Mouse (Mus musculus) C2C12 (cell line): ENCODE measurements around the gene L3hypdh. TPM values are rescaled to one million over a fixed set of nuclear protein-coding genes. Genes with fewer than 3 reads are reported as not detected.

Source experiments
- H3K27me3 ChIP-seq: one replicate; pipeline ENCODE4 v1.6.1; 2011; ENCODE audit not compliant: control insufficient read depth, insufficient read depth, insufficient read length
- H3K36me3 ChIP-seq: one replicate; pipeline ENCODE4 v1.6.1; 2011; ENCODE audit not compliant: control insufficient read depth, insufficient read depth
- H3K4me3 ChIP-seq: one replicate; pipeline ENCODE4 v1.5.1; 2011; ENCODE audit warnings: mild to moderate bottlenecking, control low read depth; ENCODE audit not compliant: poor library complexity, insufficient read depth, severe bottlenecking
- H3K79me2 ChIP-seq: one replicate; pipeline ENCODE4 v1.6.1; 2011; ENCODE audit not compliant: control insufficient read depth, insufficient read depth
- H3K79me3 ChIP-seq: one replicate; pipeline ENCODE4 v1.6.1; 2011; ENCODE audit warnings: low read depth, control low read depth
- H3ac ChIP-seq: one replicate; pipeline ENCODE3; 2011; ENCODE audit warnings: low read depth; ENCODE audit not compliant: control insufficient read depth, insufficient read length
- CEBPB ChIP-seq: IDR thresholded peaks from one replicate; pipeline ENCODE4 v1.6.1; 2011; ENCODE audit warnings: low read depth, mild to moderate bottlenecking, control low read depth, moderate library complexity
- CTCF ChIP-seq: IDR thresholded peaks from one replicate; pipeline ENCODE4 v1.5.1; 2011; ENCODE audit not compliant: control insufficient read depth, insufficient read depth, insufficient read length
- FOSL1 ChIP-seq: IDR thresholded peaks from one replicate; pipeline ENCODE4 v1.8.0; 2011; ENCODE audit warnings: mild to moderate bottlenecking, low read length; ENCODE audit not compliant: poor library complexity, insufficient read depth, severe bottlenecking
- MAX ChIP-seq: IDR thresholded peaks from one replicate; pipeline ENCODE4 v1.6.1; 2011; ENCODE audit warnings: mild to moderate bottlenecking, control low read depth
- MYOD1 ChIP-seq: IDR thresholded peaks from one replicate; pipeline ENCODE4 v1.6.1; 2011; ENCODE audit warnings: low read depth; ENCODE audit not compliant: control insufficient read depth, insufficient read length
- MYOG ChIP-seq: IDR thresholded peaks from one replicate; pipeline ENCODE4 v1.6.1; 2011; ENCODE audit not compliant: control insufficient read depth, insufficient read length; ENCODE audit errors: extremely low read depth
- USF1 ChIP-seq: IDR thresholded peaks from one replicate; pipeline ENCODE4 v1.6.1; 2011; ENCODE audit warnings: low read depth, mild to moderate bottlenecking, control low read depth, moderate library complexity
- polyA plus RNA-seq: library from polyadenylated mRNA; unstranded; fragments of >200 nt; fragmentation: generic; extraction: Trizol; gene quantifications from one replicate; pipeline ENCODE4 v1.2.1, GENCODE M21; 2012; ENCODE audit warnings: missing spikeins

Gene L3hypdh
- polyA plus RNA-seq, 1 experiment = 3.1 TPM

GRCm38 (mm10) chr12:72047513-72047912 is 37.7 kb downstream of the L3hypdh start:
- Histone ChIP-seq H3K79me3 (no peaks in the 10 kb centered on the region), H3ac (no peak overlapping the region), H3K79me2 (no peaks in the 10 kb centered on the region), H3K4me3 (no peak overlapping the region), H3K36me3 (no peaks in the 10 kb centered on the region), H3K27me3 (no peaks in the 10 kb centered on the region)
- no peak for TF ChIP-seq USF1
- no peak for TF ChIP-seq MYOG

GRCm38 (mm10) chr12:72041238-72041637 is 44.0 kb downstream of the L3hypdh start:
- H3ac ChIP-seq = no peak overlapping the region
- TF ChIP-seq CTCF (no peak), USF1 (no peak), MYOG (no peak), FOSL1 (no peak), CEBPB (no peak), MYOD1 (no peak), MAX (no peak)
- no peaks in the 10 kb centered on the region for H3K27me3 ChIP-seq
- H3K79me3 ChIP-seq = no peaks in the 10 kb centered on the region
- H3K36me3 ChIP-seq = no peaks in the 10 kb centered on the region
- no peak overlapping the region for H3K4me3 ChIP-seq
- no peaks in the 10 kb centered on the region for H3K79me2 ChIP-seq

- no peaks in the 10 kb centered on the region for H3K79me2 ChIP-seq
- H3K4me3 ChIP-seq = no peak overlapping the region
- no peak overlapping the region for H3ac ChIP-seq
- no peak for TF ChIP-seq FOSL1
- TF ChIP-seq MYOG = no peak
- no peaks in the 10 kb centered on the region for H3K27me3 ChIP-seq
- no peaks in the 10 kb centered on the region for H3K79me3 ChIP-seq
- no peaks in the 10 kb centered on the region for H3K36me3 ChIP-seq
Observed at GRCm38 (mm10) chr12:72039501-72039900, 45.7 kb downstream of the L3hypdh start.

GRCm38 (mm10) chr12:72038866-72039265 is 46.4 kb downstream of the L3hypdh start:
- no peak for TF ChIP-seq MYOD1
- TF ChIP-seq MAX = no peak
- no peak for TF ChIP-seq MYOG
- TF ChIP-seq FOSL1 = no peak
- TF ChIP-seq USF1 = no peak
- TF ChIP-seq CTCF = no peak
- no peak for TF ChIP-seq CEBPB
- H3K4me3 ChIP-seq = no peak overlapping the region
- no peak overlapping the region for H3ac ChIP-seq
- no peaks in the 10 kb centered on the region for H3K79me3 ChIP-seq
- no peaks in the 10 kb centered on the region for H3K36me3 ChIP-seq
- H3K27me3 ChIP-seq = no peaks in the 10 kb centered on the region
- H3K79me2 ChIP-seq = no peaks in the 10 kb centered on the region

GRCm38 (mm10) chr12:72037049-72037448 is 48.2 kb downstream of the L3hypdh start:
- TF ChIP-seq MYOD1 (no peak), CTCF (no peak), USF1 (no peak), MYOG (no peak), MAX (no peak), FOSL1 (no peak), CEBPB (no peak)
- Histone ChIP-seq H3K79me3 (no peaks in the 10 kb centered on the region), H3K79me2 (no peaks in the 10 kb centered on the region), H3K36me3 (no peaks in the 10 kb centered on the region), H3K27me3 (no peaks in the 10 kb centered on the region), H3ac (no peak overlapping the region), H3K4me3 (no peak overlapping the region)

GRCm38 (mm10) chr12:72036097-72036661 is 49.1 kb downstream of the L3hypdh start:
- no peaks in the 10 kb centered on the region for H3K27me3 ChIP-seq
- no peak for TF ChIP-seq CTCF
- no peak for TF ChIP-seq USF1
- TF ChIP-seq MAX = no peak
- TF ChIP-seq CEBPB = no peak
- TF ChIP-seq MYOG = no peak
- TF ChIP-seq MYOD1 = no peak
- TF ChIP-seq FOSL1 = no peak
- no peak overlapping the region for H3K4me3 ChIP-seq
- H3ac ChIP-seq = no peak overlapping the region
- H3K36me3 ChIP-seq = no peaks in the 10 kb centered on the region
- H3K79me3 ChIP-seq = no peaks in the 10 kb centered on the region
- no peaks in the 10 kb centered on the region for H3K79me2 ChIP-seq
